18 mouse cellular contexts compared by ENCODE assay signal in the genomic region with DNA sequence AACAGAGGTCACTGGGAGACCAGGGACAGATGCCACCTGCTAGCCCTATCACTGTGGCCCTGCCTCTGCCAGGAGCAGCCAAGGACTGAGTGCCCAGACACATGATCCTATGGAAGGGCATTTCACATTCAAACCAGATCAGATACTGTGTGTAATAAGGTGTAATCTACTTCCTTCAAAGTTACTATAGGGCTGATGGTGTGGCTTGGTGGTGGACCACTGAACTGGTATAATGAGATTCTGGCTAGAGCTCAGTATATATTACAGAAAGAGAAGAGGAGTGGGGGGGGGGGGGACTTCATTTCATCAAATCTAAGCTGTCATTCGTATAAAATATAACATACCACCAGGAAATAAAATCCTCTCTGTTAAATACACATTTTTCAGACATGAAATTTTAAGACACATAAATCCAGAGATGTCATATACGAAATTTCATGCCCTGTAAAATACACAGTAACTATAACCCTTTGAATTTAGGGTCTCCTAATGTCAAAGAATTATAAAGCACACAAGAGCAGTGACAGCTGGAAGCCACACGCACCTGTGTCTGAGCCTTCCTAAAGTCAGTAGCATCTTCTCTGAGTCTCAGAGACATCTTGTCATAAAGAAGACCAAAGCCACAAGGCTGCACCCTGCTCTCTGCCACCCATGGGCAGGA. TPM values are rescaled to one million over a fixed set of nuclear protein-coding genes. Genes with fewer than 3 reads are reported as not detected.
A peak's percentile ranks its signal among the peaks of the same experiment; 100 is the strongest.
DNase-seq lines count a peak whose midpoint lies in the region; ATAC-seq and TF ChIP-seq lines count a peak whose summit lies in the region.
"Had no signal": no experiment of that assay in that cellular context is flagged by ENCODE, and none has a peak within 500 bp of the region (broad histone marks: within the 10 kb centered on the region; RNA-seq: fewer than 3 reads in every experiment).

No protein-coding gene starts in this region.

- H3K27ac ChIP-seq in forebrain, embryonic 11.5 days (ENCODE audit: low read depth, low read length) = no peak overlapping the region
- H3K27ac ChIP-seq in forebrain, embryonic 16.5 days (ENCODE audit: low read length) = no peak overlapping the region
- H3K27ac ChIP-seq in layer of hippocampus, adult 2 months = peak overlapping the region; percentile 88

- no peaks in the 10 kb centered on the region for H3K4me1 ChIP-seq in forebrain, embryonic 11.5 days (replicated peaks; ENCODE audit: control insufficient read depth, insufficient read depth, low read length)
- peaks cover 16% of the 10 kb centered on the region for H3K4me1 ChIP-seq in forebrain, embryonic 16.5 days (replicated peaks; ENCODE audit: control insufficient read depth, insufficient read depth, low read length)

- no peaks in the 10 kb centered on the region for H3K27me3 ChIP-seq in forebrain, embryonic 11.5 days (ENCODE audit: control insufficient read depth, insufficient read depth, low read length)
- H3K27me3 ChIP-seq in forebrain, embryonic 16.5 days (replicated peaks; ENCODE audit: control insufficient read depth, insufficient read depth, low read length) = no peaks in the 10 kb centered on the region
- H3K27me3 ChIP-seq: CH12.LX, Patski had no signal

- no peak overlapping the region for H3K4me3 ChIP-seq in forebrain, embryonic 11.5 days (ENCODE audit: low read depth, low read length)
- no peak overlapping the region for H3K4me3 ChIP-seq in forebrain, embryonic 16.5 days (replicated peaks; ENCODE audit: low read length)
- H3K4me3 ChIP-seq in layer of hippocampus, adult 2 months = no peak overlapping the region

- DNase-seq in forebrain, embryonic 11.5 days (ENCODE audit: low spot score) = peak; percentile 30
- no peak for DNase-seq in layer of hippocampus, adult 2 months (ENCODE audit: low spot score in 2 of 2)
- DNase-seq in layer of hippocampus, adult 8-10 months (ENCODE audit: low spot score in 2 of 2) = no peak
- DNase-seq in 3T3-L1 (ENCODE audit: low read depth, low spot score) (peak; percentile 91), adipocyte (ENCODE audit: low spot score) (peak; percentile 96)
- no peak for DNase-seq in urinary bladder, postnatal 4 days (ENCODE audit: low spot score in 2 of 2)
- no peak for DNase-seq in thymus, postnatal 14 days
- DNase-seq: adrenal gland, adult 2 months; adrenal gland, adult 8-10 months; adrenal gland, postnatal 10 days; adrenal gland, postnatal 14 days; adrenal gland, postnatal 25 days; adrenal gland, postnatal 36 days; B cell, adult 2 months had no signal

- no peaks in the 10 kb centered on the region for H3K9me3 ChIP-seq in forebrain, embryonic 11.5 days (ENCODE audit: control insufficient read depth, low read length)
- no peaks in the 10 kb centered on the region for H3K9me3 ChIP-seq in forebrain, embryonic 16.5 days (ENCODE audit: control insufficient read depth, low read length)
- H3K9me3 ChIP-seq: G1E had no signal

- H3K9ac ChIP-seq in forebrain, embryonic 11.5 days (ENCODE audit: low read length) = no peak overlapping the region
- no peak overlapping the region for H3K9ac ChIP-seq in forebrain, embryonic 16.5 days (replicated peaks; ENCODE audit: low read depth, low read length)

- no peak for ATAC-seq in forebrain, embryonic 11.5 days (replicated peaks; ENCODE audit: low FRiP score)
- no peak for ATAC-seq in forebrain, embryonic 16.5 days
- ATAC-seq: Patski had no signal

- H3K4me2 ChIP-seq in forebrain, embryonic 11.5 days (ENCODE audit: low read depth, low read length, severe bottlenecking) = no peak overlapping the region
- H3K4me2 ChIP-seq in forebrain, embryonic 16.5 days (ENCODE audit: low read length) = no peak overlapping the region

- H3K36me3 ChIP-seq in forebrain, embryonic 11.5 days (ENCODE audit: control insufficient read depth, insufficient read depth, low read length) = no peaks in the 10 kb centered on the region
- no peaks in the 10 kb centered on the region for H3K36me3 ChIP-seq in forebrain, embryonic 16.5 days (ENCODE audit: control insufficient read depth, insufficient read depth)
- H3K36me3 ChIP-seq: G1E had no signal

- 76% methylated on average over 3 of the region's 3 CpGs for WGBS in forebrain, embryonic 11.5 days
- 85% methylated on average over 3 of the region's 3 CpGs for WGBS in forebrain, embryonic 16.5 days

- TF ChIP-seq CTCF in layer of hippocampus, adult 2 months (conservative IDR thresholded peaks at IDR 0.05) = no peak

RNA-seq across cellular contexts. Expression of a gene that starts 36.1 kb away (rescaled TPM):
- 75.9 and 91.6 TPM in 2 replicates for polyA plus RNA-seq in forebrain, embryonic 11.5 days (2014; fragmentation: Nextera tagmentation; extraction: Ambion mirVana)
- 65.4 and 71.1 TPM in 2 replicates for polyA plus RNA-seq in forebrain, embryonic 16.5 days (2015; fragmentation: Nextera tagmentation; extraction: Ambion mirVana)
- 10 to 100 TPM; 55.1 to 66.0 TPM for total RNA-seq in layer of hippocampus, adult 2 months (2021)
- 10 to 100 TPM; 54.5 to 67.0 (median 58.7) TPM for total RNA-seq in layer of hippocampus, adult 8-10 months (2022)

RNA-seq across cellular contexts. Expression of a gene that starts 45.2 kb away (rescaled TPM):
- polyA plus RNA-seq in forebrain, embryonic 11.5 days (2014; fragmentation: Nextera tagmentation; extraction: Ambion mirVana) = 4.1 and 5.0 TPM in 2 replicates
- polyA plus RNA-seq in forebrain, embryonic 16.5 days (2015; fragmentation: Nextera tagmentation; extraction: Ambion mirVana) = 4.5 and 4.6 TPM in 2 replicates
- 1 to 10 TPM; 8.5 to 9.7 TPM for total RNA-seq in layer of hippocampus, adult 2 months (2021)
- 10 to 100 TPM in 2 of 4 experiments, 1 to 10 TPM in 2; 9.1 to 11.4 (median 9.7) TPM for total RNA-seq in layer of hippocampus, adult 8-10 months (2022)
- polyA plus RNA-seq: G1E had no signal

Comparison
In these comparisons a context has a peak if more than half of its experiments do, and no peak if none do; other contexts are left out.
1. DNase-seq: peak in forebrain, embryonic 11.5 days (single experiment), 3T3-L1 (single experiment) and adipocyte (single experiment); none in layer of hippocampus, adult 2 months (0 of 2), layer of hippocampus, adult 8-10 months (0 of 2), urinary bladder, postnatal 4 days (0 of 2) and thymus, postnatal 14 days (single experiment).